Mouse (Mus musculus) neutrophil, adult 5-6 weeks (primary cell): ENCODE data around the gene Prr5. TPM values are rescaled to one million over a fixed set of nuclear protein-coding genes. Genes with fewer than 3 reads are reported as not detected.

Experiments
- ATAC-seq: fragments of 151-379, 151-347 bp; 2 replicates; pipeline ENCODE4 v1.8.0; 2017; ENCODE audit warnings: mild to moderate bottlenecking, moderate TSS enrichment; ENCODE audit not compliant: insufficient number of reproducible peaks, poor library complexity, low FRiP score, severe bottlenecking; ENCODE audit errors: extremely low read depth
- total RNA-seq: library from RNA; stranded (forward); fragments of 200-1000 nt; gene quantifications from 2 replicates; pipeline ENCODE4 v1.2.3, GENCODE M21; 2017

Prr5 gene
- total RNA-seq, 1 experiment from 2014 or later = 29.6 TPM

- no peak for ATAC-seq
These were observed 62.4 kb downstream of the Prr5 start for GRCm38 (mm10) chr15:84731676-84732424.

GRCm38 (mm10) chr15:84732425-84732749 lies 63.0 kb downstream of the Prr5 start:
- no peak for ATAC-seq

DNA sequence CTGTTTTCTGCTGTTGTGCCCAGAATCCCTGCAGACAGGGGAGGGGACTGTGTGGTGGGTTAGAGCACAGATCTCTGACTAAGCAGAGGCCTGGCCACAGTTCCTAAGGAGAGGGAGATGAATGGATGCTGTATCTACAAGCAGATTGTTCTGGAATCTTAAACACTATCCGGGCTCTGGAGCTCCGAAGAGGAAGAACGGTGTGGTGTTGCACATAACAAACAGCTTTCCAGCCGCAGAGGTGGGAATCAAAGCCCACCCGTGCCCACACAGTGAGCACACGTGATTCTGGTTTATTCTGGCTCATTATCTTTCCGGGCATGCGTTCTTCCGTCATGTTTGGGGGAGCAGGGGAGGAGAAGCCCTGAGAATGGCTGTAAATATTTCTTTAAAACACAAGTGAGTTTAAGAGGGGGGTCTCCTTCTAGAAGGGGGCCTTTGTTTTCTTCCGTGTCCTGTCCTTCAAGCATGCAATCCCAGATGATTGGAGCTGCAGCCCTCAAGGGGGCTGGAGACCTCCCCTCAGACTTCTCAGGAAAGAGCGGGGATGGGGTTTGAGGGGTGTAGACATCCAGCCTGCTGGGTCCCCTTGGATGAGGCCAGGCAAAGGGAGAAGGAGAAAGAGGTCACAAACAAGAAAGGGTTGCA lies 67.0 kb downstream of the Prr5 start:
- no peak for ATAC-seq

DNA sequence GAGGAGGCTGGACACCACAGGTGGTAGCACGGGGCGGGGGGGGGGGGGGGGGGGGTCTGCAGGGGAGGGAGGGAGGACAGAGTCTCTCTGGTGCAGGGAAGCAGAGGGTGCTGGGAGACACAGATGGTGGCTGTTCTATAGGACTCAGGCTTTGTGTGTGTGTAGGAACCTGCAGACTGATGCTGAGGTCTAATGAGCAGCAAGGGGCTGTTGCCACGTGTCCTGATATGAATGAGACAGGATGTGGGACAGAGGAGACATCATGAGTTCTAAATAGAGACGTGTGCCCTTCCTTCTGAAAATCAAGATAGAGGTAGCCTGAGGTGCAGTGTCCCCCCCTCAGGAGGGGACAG lies 67.5 kb downstream of the Prr5 start:
- no peak for ATAC-seq

DNA sequence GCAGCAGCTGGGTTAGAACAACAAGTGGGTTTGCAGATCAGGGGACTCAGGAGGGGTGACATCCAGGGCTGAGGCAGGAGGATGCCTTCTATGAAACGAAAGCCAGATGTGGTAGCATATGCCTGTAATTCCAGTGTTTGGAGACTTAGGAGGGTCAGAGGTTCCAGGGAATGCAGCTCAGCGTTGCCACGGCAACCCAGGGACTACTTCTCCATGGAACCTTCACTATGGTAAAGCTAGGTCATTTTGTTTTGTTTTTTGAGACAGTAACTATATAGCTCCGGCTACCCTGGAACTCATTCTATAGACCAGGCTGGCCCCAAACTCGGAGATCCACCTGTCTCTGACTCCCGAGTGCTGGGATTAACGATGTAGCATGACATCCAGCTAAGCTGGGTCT lies 68.8 kb downstream of the Prr5 start:
- ATAC-seq = no peak

DNA sequence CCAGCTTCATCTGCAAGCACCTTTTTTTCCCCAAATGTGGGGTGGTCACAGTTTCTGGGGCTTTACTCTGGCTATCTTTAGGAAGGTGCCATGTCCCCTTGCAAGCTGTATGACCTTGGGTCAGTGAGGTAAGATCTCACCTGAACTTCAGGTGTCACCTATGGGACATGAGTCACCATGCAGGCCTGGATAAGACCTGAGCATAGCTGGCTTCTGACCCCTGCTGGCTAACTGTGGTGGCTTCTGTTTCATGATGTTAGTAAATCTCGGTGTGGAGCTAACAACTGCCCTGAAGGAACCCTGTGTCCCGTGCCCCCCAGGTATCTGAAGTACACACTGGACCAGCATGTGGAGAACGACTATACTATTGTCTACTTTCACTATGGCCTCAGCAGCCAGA lies 72.2 kb downstream of the Prr5 start:
- no peak for ATAC-seq

DNA sequence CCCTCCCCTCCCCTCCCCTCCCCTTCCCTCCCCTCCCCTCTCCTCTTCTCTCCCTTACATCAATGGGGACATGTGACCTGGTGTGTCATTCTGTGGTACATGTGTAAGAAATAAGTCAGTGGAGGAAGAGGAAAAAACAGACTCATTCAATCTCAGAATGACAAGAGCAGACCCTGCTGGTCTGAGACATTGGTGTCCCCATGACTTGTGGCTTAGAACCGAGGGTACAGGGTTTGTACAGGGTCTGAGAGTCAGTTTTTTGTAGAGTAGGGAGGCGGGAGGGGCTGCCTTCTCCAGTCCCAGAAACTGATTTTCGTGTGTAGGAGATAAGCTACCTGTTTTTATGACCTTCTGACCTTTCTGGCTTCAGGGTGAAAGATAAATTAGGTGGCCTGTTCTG lies 73.9 kb downstream of the Prr5 start:
- no peak for ATAC-seq

DNA sequence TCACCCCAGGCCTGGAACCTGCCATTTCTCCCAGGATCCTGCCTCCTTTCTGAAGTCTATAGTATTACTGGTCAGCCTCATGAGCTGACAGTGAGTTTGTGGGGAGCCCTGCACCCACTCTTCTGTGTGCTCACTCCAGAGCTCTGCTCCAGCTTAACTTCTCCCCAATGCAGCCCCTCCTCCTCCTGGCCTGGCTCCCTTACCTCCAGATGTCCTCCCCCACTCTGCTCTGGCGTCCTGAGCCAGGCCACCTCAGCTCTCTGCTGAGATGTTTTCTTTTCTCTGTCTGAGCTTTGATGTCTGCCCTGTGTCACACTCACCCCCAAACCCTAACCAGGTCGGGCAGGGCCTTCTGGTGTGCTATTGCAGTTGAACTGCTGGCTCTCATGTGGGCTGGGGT lies 74.9 kb downstream of the Prr5 start:
- no peak for ATAC-seq

- ATAC-seq = no peak
These were observed 76.4 kb downstream of the Prr5 start for GRCm38 (mm10) chr15:84745831-84746230.

Other genes starting within 250 kb of the Prr5 start
- not detected in 2 replicates for gene Shisal1, start 222.5 kb upstream of the Prr5 start, total RNA-seq
- 6.4 and 6.6 TPM in 2 replicates for gene Rtl6, start 111.8 kb upstream of the Prr5 start, total RNA-seq
- not detected in 2 replicates for gene Arhgap8, start 50.4 kb downstream of the Prr5 start, total RNA-seq
- gene Phf21b, start 186.4 kb downstream of the Prr5 start, total RNA-seq = 0.25 and 0.47 TPM in 2 replicates